Mouse (Mus musculus) limb, embryonic 10.5 days (tissue): Measurements from ENCODE around the gene Ly6f. TPM values are rescaled to one million over a fixed set of nuclear protein-coding genes. Genes with fewer than 3 reads are reported as not detected.

Experiments
- polyA plus RNA-seq: library from polyadenylated mRNA; unstranded; fragments of >200 nt; fragmentation: Nextera tagmentation; extraction: Ambion mirVana; gene quantifications from 2 replicates; pipeline ENCODE4 v1.2.1, GENCODE M21; 2016

The Ly6f gene
- polyA plus RNA-seq, 1 experiment from 2014 or later: 0.18 TPM

Other genes starting within 250 kb of the Ly6f start
- gene Ly6c1, start 219.6 kb upstream of the Ly6f start, polyA plus RNA-seq: 2.2 and 2.3 TPM in 2 replicates
- gene Ly6c2, start 156.5 kb upstream of the Ly6f start, polyA plus RNA-seq: not detected in 2 replicates
- not detected in 2 replicates for gene Ly6g, start 113.2 kb upstream of the Ly6f start, polyA plus RNA-seq
- not detected in 2 replicates for gene BC025446, start 52.0 kb upstream of the Ly6f start, polyA plus RNA-seq